Mouse (Mus musculus): Measurements from ENCODE around the gene Rdh19. TPM values are rescaled to one million over a fixed set of nuclear protein-coding genes. Genes with fewer than 3 reads are reported as not detected.
"Not testable (repeated sequence)": the region's sequence is repeated elsewhere in the genome, so short reads cannot be mapped to it uniquely, and the experiment has no call there.

The Rdh19 gene
- total and polyA plus RNA-seq, 2 experiments from 2014 or later = not detected

GRCm38 (mm10) chr10:127886551-127886950 lies 36.8 kb downstream of the Rdh19 start:
- DNase-seq (ENCODE audit: low spot score) = no peak
- 69% methylated on average over 1 of the region's 1 CpGs for WGBS
- TF ChIP-seq EP300 (IDR thresholded peaks at IDR 0.05; ENCODE audit: low read depth) (no peak), CTCF (IDR thresholded peaks at IDR 0.05; ENCODE audit: low read depth) (no peak)
- Histone ChIP-seq H3K36me3 (replicated peaks; ENCODE audit: control insufficient read depth, insufficient read depth, low read length) (no peaks in the 10 kb centered on the region), H3K27ac (ENCODE audit: low read depth) (no peak overlapping the region), H3K4me1 (ENCODE audit: control insufficient read depth, insufficient read depth) (no peaks in the 10 kb centered on the region), H3K4me3 (ENCODE audit: low read depth, low read length) (no peak overlapping the region), H3K9ac (replicated peaks; ENCODE audit: low read depth, low read length) (no peak overlapping the region), H3K4me2 (ENCODE audit: low read depth, low read length) (no peak overlapping the region), H3K27me3 (ENCODE audit: control insufficient read depth, insufficient read depth, low read length) (no peaks in the 10 kb centered on the region), H3K9me3 (replicated peaks; ENCODE audit: control insufficient read depth, low read length) (no peaks in the 10 kb centered on the region)
- ATAC-seq (ENCODE audit: insufficient read depth, low read depth) = no peak

- no peak overlapping the region for H3K4me3 ChIP-seq (ENCODE audit: low read depth, low read length)
- no peaks in the 10 kb centered on the region for H3K36me3 ChIP-seq (replicated peaks; ENCODE audit: control insufficient read depth, insufficient read depth, low read length)
- no peak overlapping the region for H3K27ac ChIP-seq (ENCODE audit: low read depth)
- H3K4me2 ChIP-seq (ENCODE audit: low read depth, low read length) = no peak overlapping the region
- H3K9me3 ChIP-seq (replicated peaks; ENCODE audit: control insufficient read depth, low read length) = no peaks in the 10 kb centered on the region
- no peak overlapping the region for H3K9ac ChIP-seq (replicated peaks; ENCODE audit: low read depth, low read length)
- no peaks in the 10 kb centered on the region for H3K4me1 ChIP-seq (ENCODE audit: control insufficient read depth, insufficient read depth)
- H3K27me3 ChIP-seq (ENCODE audit: control insufficient read depth, insufficient read depth, low read length) = no peaks in the 10 kb centered on the region
- DNase-seq (ENCODE audit: low spot score) = no peak
- ATAC-seq (ENCODE audit: insufficient read depth, low read depth) = no peak
- 75% methylated on average over 4 of the region's 4 CpGs for WGBS
- TF ChIP-seq EP300 (IDR thresholded peaks at IDR 0.05; ENCODE audit: low read depth) (no peak), CTCF (IDR thresholded peaks at IDR 0.05; ENCODE audit: low read depth) (no peak)
These were observed 37.2 kb downstream of the Rdh19 start for GRCm38 (mm10) chr10:127886971-127887370.

GRCm38 (mm10) chr10:127888605-127889004 lies 38.9 kb downstream of the Rdh19 start, which contains the start of gene Rdh7:
Rdh7 (minus strand) TSS chr10:127888817.
- DNase-seq (ENCODE audit: low spot score) = no peak
- H3K9ac ChIP-seq (replicated peaks; ENCODE audit: low read depth, low read length) = no peak within 1 kb of the TSS
- no peak within 1 kb of the TSS for H3K4me3 ChIP-seq (ENCODE audit: low read depth, low read length)
- no peak for ATAC-seq (ENCODE audit: insufficient read depth, low read depth)
- TF ChIP-seq EP300 (IDR thresholded peaks at IDR 0.05; ENCODE audit: low read depth) = no peak
- TF ChIP-seq CTCF (IDR thresholded peaks at IDR 0.05; ENCODE audit: low read depth) = no peak
- H3K4me1 ChIP-seq (ENCODE audit: control insufficient read depth, insufficient read depth) = no peaks in the 10 kb centered on the region
- H3K9me3 ChIP-seq (replicated peaks; ENCODE audit: control insufficient read depth, low read length) = no peaks in the 10 kb centered on the region
- no peak within 1 kb of the TSS for H3K27ac ChIP-seq (ENCODE audit: low read depth)
- H3K27me3 ChIP-seq (ENCODE audit: control insufficient read depth, insufficient read depth, low read length) = no peaks in the 10 kb centered on the region
- H3K4me2 ChIP-seq (ENCODE audit: low read depth, low read length) = no peak within 1 kb of the TSS
- H3K36me3 ChIP-seq (replicated peaks; ENCODE audit: control insufficient read depth, insufficient read depth, low read length) = no peaks in the 10 kb centered on the region

- H3K27me3 ChIP-seq (ENCODE audit: control insufficient read depth, insufficient read depth, low read length) = no peaks in the 10 kb centered on the region
- no peaks in the 10 kb centered on the region for H3K9me3 ChIP-seq (replicated peaks; ENCODE audit: control insufficient read depth, low read length)
- no peak overlapping the region for H3K9ac ChIP-seq (replicated peaks; ENCODE audit: low read depth, low read length)
- no peak overlapping the region for H3K4me3 ChIP-seq (ENCODE audit: low read depth, low read length)
- DNase-seq (ENCODE audit: low spot score) = no peak
- no peak for ATAC-seq (ENCODE audit: insufficient read depth, low read depth)
- H3K27ac ChIP-seq (ENCODE audit: low read depth) = no peak overlapping the region
- no peaks in the 10 kb centered on the region for H3K4me1 ChIP-seq (ENCODE audit: control insufficient read depth, insufficient read depth)
- TF ChIP-seq EP300 (IDR thresholded peaks at IDR 0.05; ENCODE audit: low read depth) = no peak
- no peak overlapping the region for H3K4me2 ChIP-seq (ENCODE audit: low read depth, low read length)
- no peaks in the 10 kb centered on the region for H3K36me3 ChIP-seq (replicated peaks; ENCODE audit: control insufficient read depth, insufficient read depth, low read length)
- 71% methylated on average over 1 of the region's 1 CpGs for WGBS
These were observed 41.8 kb downstream of the Rdh19 start for GRCm38 (mm10) chr10:127891481-127891880.

GRCm38 (mm10) chr10:127893163-127894022 lies 43.7 kb downstream of the Rdh19 start:
- ATAC-seq (ENCODE audit: insufficient read depth, low read depth); H3K27ac ChIP-seq (ENCODE audit: low read depth); DNase-seq (ENCODE audit: low spot score); H3K4me3 ChIP-seq (ENCODE audit: low read depth, low read length); H3K4me2 ChIP-seq (ENCODE audit: low read depth, low read length); H3K9ac ChIP-seq (replicated peaks; ENCODE audit: low read depth, low read length); H3K4me1 ChIP-seq (ENCODE audit: control insufficient read depth, insufficient read depth); H3K9me3 ChIP-seq (replicated peaks; ENCODE audit: control insufficient read depth, low read length); H3K27me3 ChIP-seq (ENCODE audit: control insufficient read depth, insufficient read depth, low read length); H3K36me3 ChIP-seq (replicated peaks; ENCODE audit: control insufficient read depth, insufficient read depth, low read length): not testable (repeated sequence)
- WGBS = 46% methylated on average over 5 of the region's 5 CpGs

- TF ChIP-seq EP300 (IDR thresholded peaks at IDR 0.05; ENCODE audit: low read depth) = no peak
- 57% methylated on average over 5 of the region's 5 CpGs for WGBS
- no peaks in the 10 kb centered on the region for H3K9me3 ChIP-seq (replicated peaks; ENCODE audit: control insufficient read depth, low read length)
These were observed 47.0 kb downstream of the Rdh19 start for GRCm38 (mm10) chr10:127896705-127897104.

More at GRCm38 (mm10) chr10:127896705-127897104, 47.0 kb downstream of the Rdh19 start:
- DNase-seq (ENCODE audit: low spot score) (no peak), ATAC-seq (ENCODE audit: insufficient read depth, low read depth) (no peak)
- Histone ChIP-seq H3K4me3 (ENCODE audit: low read depth, low read length) (no peak overlapping the region), H3K4me1 (ENCODE audit: control insufficient read depth, insufficient read depth) (no peaks in the 10 kb centered on the region), H3K36me3 (replicated peaks; ENCODE audit: control insufficient read depth, insufficient read depth, low read length) (no peaks in the 10 kb centered on the region), H3K4me2 (ENCODE audit: low read depth, low read length) (no peak overlapping the region), H3K27ac (ENCODE audit: low read depth) (no peak overlapping the region), H3K27me3 (ENCODE audit: control insufficient read depth, insufficient read depth, low read length) (0 out of 2 replicates have a peak, but pooled peaks cover 3% of the 10 kb centered on the region), H3K9ac (replicated peaks; ENCODE audit: low read depth, low read length) (no peak overlapping the region)
